Comparison of ENCODE assay signal across 14 mouse cellular contexts in the genomic region with DNA sequence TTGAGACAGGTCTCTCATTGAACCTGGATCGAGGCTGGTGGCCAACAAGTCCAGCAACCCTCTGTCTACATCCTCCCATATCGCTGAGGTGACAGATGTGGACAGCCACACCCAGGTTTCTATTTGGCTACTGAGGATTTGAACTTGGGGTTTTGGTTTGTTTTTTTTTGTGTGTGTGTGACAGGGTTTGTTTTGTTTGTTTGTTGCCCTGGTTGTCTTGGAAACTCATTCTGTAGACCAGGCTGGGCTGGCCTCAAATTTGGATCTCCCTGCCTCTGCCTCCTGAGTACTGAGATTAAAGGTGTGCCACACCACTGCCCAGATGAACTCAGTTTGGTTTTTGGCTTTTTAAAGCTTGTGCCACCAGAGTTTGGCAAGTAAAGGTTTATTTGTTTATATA. TPM values are rescaled to one million over a fixed set of nuclear protein-coding genes. Genes with fewer than 3 reads are reported as not detected.
"Had no signal": no experiment of that assay in that cellular context is flagged by ENCODE, and none has a peak within 500 bp of the region (broad histone marks: within the 10 kb centered on the region; RNA-seq: fewer than 3 reads in every experiment).

No protein-coding gene starts in this region.

- H3K4me3 ChIP-seq: limb, embryonic 12.5 days; liver, embryonic 15.5 days; midbrain, embryonic 12.5 days; neural tube, embryonic 13.5 days had no signal

- H3K9ac ChIP-seq: limb, embryonic 12.5 days; liver, embryonic 15.5 days; midbrain, embryonic 12.5 days; neural tube, embryonic 13.5 days had no signal

- ATAC-seq: lung, postnatal 0 days; midbrain, embryonic 16.5 days had no signal

- H3K27ac ChIP-seq: kidney, postnatal 0 days; limb, embryonic 12.5 days; liver, embryonic 15.5 days; midbrain, embryonic 12.5 days; neural tube, embryonic 13.5 days had no signal

- DNase-seq: kidney, postnatal 36 days; liver; lung, adult 2 months; lung, postnatal 36 days; right cerebral cortex, postnatal 25 days; thymus, postnatal 36 days had no signal

- H3K4me2 ChIP-seq: limb, embryonic 12.5 days; liver, embryonic 15.5 days; midbrain, embryonic 12.5 days; neural tube, embryonic 13.5 days had no signal

- H3K27me3 ChIP-seq: limb, embryonic 12.5 days; liver, embryonic 15.5 days; midbrain, embryonic 12.5 days; neural tube, embryonic 13.5 days had no signal

- H3K9me3 ChIP-seq: limb, embryonic 12.5 days; liver, embryonic 15.5 days; midbrain, embryonic 12.5 days; neural tube, embryonic 13.5 days had no signal

RNA-seq across cellular contexts. Expression of a gene that starts 18.4 kb away (rescaled TPM):
- polyA plus RNA-seq: midbrain, embryonic 12.5 days had no signal

RNA-seq across cellular contexts. Expression of a gene that starts 28.0 kb away (rescaled TPM):
- total RNA-seq: megakaryocyte progenitor cell, adult 5-6 weeks had no signal
- polyA plus RNA-seq: liver, embryonic 15.5 days; midbrain, embryonic 16.5 days; neural tube, embryonic 13.5 days had no signal
